Mouse (Mus musculus) forebrain, postnatal 0 days (tissue): ENCODE measurements around the gene Spz1. TPM values are rescaled to one million over a fixed set of nuclear protein-coding genes. Genes with fewer than 3 reads are reported as not detected.

ENCODE experiments used
- ATAC-seq: fragments of 200-750 bp; cut with Nextera tagmentation; 2 replicates; pipeline ENCODE4 v1.8.0; 2017; ENCODE audit warnings: mild to moderate bottlenecking, moderate library complexity
- DNase-seq: peaks from one replicate; pipeline ENCODE4 v3.0.0-alpha.2; 2015
- H3K27ac ChIP-seq: fragments of 300-500 bp; sonication (generic); 2 replicates; pipeline ENCODE4 v1.5.1; 2014; ENCODE audit warnings: low read depth, mild to moderate bottlenecking, antibody characterized with exemption, low read length, moderate library complexity, mixed read lengths
- H3K27me3 ChIP-seq: fragments of 300-500 bp; sonication (generic); 2 replicates; pipeline ENCODE4 v1.6.1; 2014; ENCODE audit warnings: mild to moderate bottlenecking, low read length, mixed read lengths; ENCODE audit not compliant: insufficient read depth
- H3K36me3 ChIP-seq: fragments of 300-500 bp; sonication (generic); 2 replicates; pipeline ENCODE4 v1.6.1; 2014; ENCODE audit warnings: mild to moderate bottlenecking, moderate library complexity; ENCODE audit not compliant: insufficient read depth
- H3K4me1 ChIP-seq: fragments of 300-500 bp; sonication (generic); 2 replicates; pipeline ENCODE4 v1.6.1; 2014; ENCODE audit warnings: antibody characterized with exemption; ENCODE audit not compliant: insufficient read depth
- H3K4me2 ChIP-seq: fragments of 300-500 bp; sonication (generic); 2 replicates; pipeline ENCODE4 v1.6.1; 2014; ENCODE audit warnings: low read depth, mild to moderate bottlenecking, moderate library complexity
- H3K4me3 ChIP-seq: fragments of 300-500 bp; sonication (generic); 2 replicates; pipeline ENCODE4 v1.5.1; 2014; ENCODE audit warnings: low read depth, low read length, mixed read lengths
- H3K9ac ChIP-seq: fragments of 300-500 bp; sonication (generic); 2 replicates; pipeline ENCODE4 v1.6.1; 2014; ENCODE audit warnings: mild to moderate bottlenecking
- H3K9me3 ChIP-seq: fragments of 300-500 bp; sonication (generic); 2 replicates; pipeline ENCODE4 v1.6.1; 2016; ENCODE audit warnings: low read length
- CTCF ChIP-seq: sonication (generic); IDR thresholded peaks from 2 replicates; pipeline ENCODE4 v1.5.1; 2016; ENCODE audit warnings: antibody characterized with exemption, control low read depth, low read depth
- WGBS: fragments of 180-500 bp; shearing (Covaris S2); extraction: QIAGEN DNeasy Blood & Tissue Kit; methylation state at CpG from one replicate; pipeline ENCODE4 v1.1.7; 2014; 5-methylcytosine and 5-hydroxymethylcytosine counted together
- polyA plus RNA-seq: library from polyadenylated mRNA; unstranded; fragments of >200 nt; fragmentation: Nextera tagmentation; extraction: Ambion mirVana; gene quantifications from 2 replicates; pipeline ENCODE4 v1.2.1, GENCODE M21; 2015
- total RNA-seq: library from RNA; depleted of rRNA; stranded (reverse); fragments of >200 nt; gene quantifications from 2 replicates; pipeline ENCODE4 v1.2.3, GENCODE M21; 2014; rRNA removed

Spz1 gene
- total RNA-seq (not detected in 2 replicates), polyA plus RNA-seq (not detected in 2 replicates)

GRCm38 (mm10) chr13:92576072-92576471, at the start of gene Spz1:
TSS of gene Spz1 (minus strand) at chr13:92576172.
- H3K27me3 ChIP-seq: no peaks in the 10 kb centered on the region
- no peak within 1 kb of the TSS for H3K4me3 ChIP-seq
- DNase-seq (no peak), ATAC-seq (no peak)
- H3K9me3 ChIP-seq: no peaks in the 10 kb centered on the region
- H3K36me3 ChIP-seq: no peaks in the 10 kb centered on the region
- no peaks in the 10 kb centered on the region for H3K4me1 ChIP-seq
- no peak for TF ChIP-seq CTCF
- H3K4me2 ChIP-seq: no peak within 1 kb of the TSS
- H3K9ac ChIP-seq: no peak within 1 kb of the TSS
- H3K27ac ChIP-seq: no peak within 1 kb of the TSS

GRCm38 (mm10) chr13:92616459-92616858, 40.5 kb upstream of the Spz1 start:
- Histone ChIP-seq H3K4me1 (0 out of 2 replicates have a peak, but pooled peaks cover 4% of the 10 kb centered on the region), H3K36me3 (no peaks in the 10 kb centered on the region), H3K4me2 (no peak overlapping the region), H3K9ac (no peak overlapping the region), H3K9me3 (no peaks in the 10 kb centered on the region), H3K4me3 (no peak overlapping the region), H3K27ac (no peak overlapping the region), H3K27me3 (no peaks in the 10 kb centered on the region)
- ATAC-seq (no peak), DNase-seq (no peak)
- no peak for TF ChIP-seq CTCF
- 81% methylated on average over 8 of the region's 8 CpGs for WGBS

- H3K9ac ChIP-seq: no peak overlapping the region
- H3K9me3 ChIP-seq: no peaks in the 10 kb centered on the region
- no peak overlapping the region for H3K4me2 ChIP-seq
- H3K36me3 ChIP-seq: no peaks in the 10 kb centered on the region
- no peak overlapping the region for H3K27ac ChIP-seq
- ATAC-seq: no peak
- H3K4me1 ChIP-seq: 0 out of 2 replicates have a peak, but pooled peaks cover 5% of the 10 kb centered on the region
- H3K4me3 ChIP-seq: no peak overlapping the region
- 78% methylated on average over 5 of the region's 5 CpGs for WGBS
- no peak for DNase-seq
- H3K27me3 ChIP-seq: no peaks in the 10 kb centered on the region
- TF ChIP-seq CTCF: no peak
Measured at GRCm38 (mm10) chr13:92615201-92615600, 39.2 kb upstream of the Spz1 start.

GRCm38 (mm10) chr13:92613094-92613493, 37.1 kb upstream of the Spz1 start:
- Histone ChIP-seq H3K27me3 (no peaks in the 10 kb centered on the region), H3K4me3 (no peak overlapping the region)
- WGBS: 77% methylated on average over 5 of the region's 5 CpGs

GRCm38 (mm10) chr13:92611917-92612316, 35.9 kb upstream of the Spz1 start:
- DNase-seq (no peak), ATAC-seq (no peak)
- Histone ChIP-seq H3K9ac (peak overlapping the region; percentile 78), H3K4me3 (peak overlapping the region; percentile 93), H3K9me3 (no peaks in the 10 kb centered on the region), H3K36me3 (no peaks in the 10 kb centered on the region), H3K4me2 (peak overlapping the region; percentile 92), H3K4me1 (0 out of 2 replicates have a peak, but pooled peaks cover 11% of the 10 kb centered on the region), H3K27ac (no peak overlapping the region), H3K27me3 (no peaks in the 10 kb centered on the region)
- no peak for TF ChIP-seq CTCF
- WGBS: 6% methylated on average over 7 of the region's 7 CpGs

More at GRCm38 (mm10) chr13:92613094-92613493, 37.1 kb upstream of the Spz1 start:
- H3K27ac ChIP-seq: no peak overlapping the region
- H3K9me3 ChIP-seq: no peaks in the 10 kb centered on the region
- DNase-seq: no peak
- no peaks in the 10 kb centered on the region for H3K36me3 ChIP-seq
- no peak for ATAC-seq
- H3K4me2 ChIP-seq: peak overlapping the region; percentile 92
- 0 out of 2 replicates have a peak overlapping the region, but pooled peaks have one; percentile 10 for H3K9ac ChIP-seq
- no peak for TF ChIP-seq CTCF
- H3K4me1 ChIP-seq: 0 out of 2 replicates have a peak, but pooled peaks cover 11% of the 10 kb centered on the region

GRCm38 (mm10) chr13:92611254-92611784, 35.3 kb upstream of the Spz1 start:
- H3K9ac ChIP-seq: peak overlapping the region; percentile 78
- peak; percentile 54 for ATAC-seq
- WGBS: 2% methylated on average over 43 of the region's 43 CpGs
- no peaks in the 10 kb centered on the region for H3K9me3 ChIP-seq
- 0 out of 2 replicates have a peak, but pooled peaks cover 11% of the 10 kb centered on the region for H3K4me1 ChIP-seq
- no peaks in the 10 kb centered on the region for H3K27me3 ChIP-seq
- no peak for TF ChIP-seq CTCF
- H3K4me3 ChIP-seq: peak overlapping the region; percentile 93
- peak overlapping the region; percentile 81 for H3K27ac ChIP-seq
- H3K36me3 ChIP-seq: no peaks in the 10 kb centered on the region
- peak overlapping the region; percentile 92 for H3K4me2 ChIP-seq
- no peak for DNase-seq
